Mouse (Mus musculus): ENCODE results near the gene Ntrk3. TPM values are rescaled to one million over a fixed set of nuclear protein-coding genes. Genes with fewer than 3 reads are reported as not detected.
A peak's percentile ranks its signal among the peaks of the same experiment; 100 is the strongest.

Ntrk3 gene
- polyA plus RNA-seq, 1 experiment from 2014 or later, result 1.3 TPM

DNA sequence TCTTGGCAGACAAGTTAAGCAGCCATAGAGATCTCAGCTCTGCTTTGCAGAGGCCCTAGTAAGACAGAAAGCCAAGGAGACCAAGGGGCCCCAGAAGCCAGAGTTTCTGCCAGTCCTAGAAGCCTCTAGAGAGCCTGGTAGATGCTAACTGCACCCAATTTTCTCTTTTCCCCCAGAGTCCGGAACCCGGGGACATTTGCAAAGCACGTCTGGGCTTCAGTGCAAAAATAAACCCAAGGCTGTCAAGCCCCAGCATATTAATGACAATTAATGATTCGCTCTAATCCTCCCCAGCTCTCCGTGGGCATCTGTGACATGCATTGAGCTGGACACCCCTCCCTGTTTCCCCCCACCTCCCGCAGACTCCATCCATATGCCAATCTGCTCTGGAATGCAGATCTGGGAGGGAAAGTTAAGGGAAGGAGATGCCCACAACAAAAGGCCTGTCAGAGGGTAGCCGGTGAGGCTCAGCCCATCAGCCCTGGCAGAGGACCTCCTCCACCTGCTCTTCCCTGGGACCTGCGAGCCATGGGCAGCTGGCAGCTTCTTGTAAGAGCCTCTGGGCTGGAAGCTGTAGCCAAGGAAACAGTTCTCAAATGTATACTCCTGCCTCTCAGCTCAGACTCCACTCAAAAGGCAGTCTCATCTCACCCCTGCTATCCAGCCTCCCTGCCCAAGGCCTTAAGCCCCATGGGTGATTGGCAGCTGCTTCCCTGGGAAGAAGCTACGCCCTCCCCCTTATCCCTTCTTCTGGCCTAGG lies 117.8 kb downstream of the Ntrk3 start:
- WGBS, result 51% methylated on average over 9 of the region's 9 CpGs
- no peak overlapping the region for H3K4me2 ChIP-seq (ENCODE audit: low read length)
- ATAC-seq (replicated peaks; ENCODE audit: low FRiP score, low read depth), result no peak

GRCm38 (mm10) chr7:78605538-78606130 lies 132.2 kb downstream of the Ntrk3 start:
- DNase-seq (ENCODE audit: low spot score) (peak; percentile 44), ATAC-seq (replicated peaks; ENCODE audit: low FRiP score, low read depth) (peak; percentile 49; the same call in 1 of the 2 replicates)
- H3K9me3 ChIP-seq (replicated peaks; ENCODE audit: low read length), result no peaks in the 10 kb centered on the region
- H3K27ac ChIP-seq, result no peak overlapping the region
- no peak overlapping the region for H3K4me2 ChIP-seq (ENCODE audit: low read length)
- TF ChIP-seq CTCF (IDR thresholded peaks at IDR 0.05; ENCODE audit: low read depth), result no peak
- no peaks in the 10 kb centered on the region for H3K27me3 ChIP-seq (ENCODE audit: insufficient read depth, low read length)
- no peaks in the 10 kb centered on the region for H3K4me1 ChIP-seq (replicated peaks; ENCODE audit: insufficient read depth, low read length)
- 11% methylated on average over 5 of the region's 5 CpGs for WGBS
- no peak overlapping the region for H3K4me3 ChIP-seq (replicated peaks; ENCODE audit: low read depth, low read length)
- no peaks in the 10 kb centered on the region for H3K36me3 ChIP-seq (ENCODE audit: insufficient read depth, low read length)
- no peak overlapping the region for H3K9ac ChIP-seq (ENCODE audit: low read depth, low read length)

More for the DNA sequence above, 117.8 kb downstream of the Ntrk3 start:
- DNase-seq (ENCODE audit: low spot score), result no peak
- TF ChIP-seq CTCF (IDR thresholded peaks at IDR 0.05; ENCODE audit: low read depth), result no peak
- no peaks in the 10 kb centered on the region for H3K27me3 ChIP-seq (ENCODE audit: insufficient read depth, low read length)
- H3K27ac ChIP-seq, result no peak overlapping the region
- H3K9ac ChIP-seq (ENCODE audit: low read depth, low read length), result no peak overlapping the region
- no peaks in the 10 kb centered on the region for H3K36me3 ChIP-seq (ENCODE audit: insufficient read depth, low read length)
- no peaks in the 10 kb centered on the region for H3K9me3 ChIP-seq (replicated peaks; ENCODE audit: low read length)
- no peaks in the 10 kb centered on the region for H3K4me1 ChIP-seq (replicated peaks; ENCODE audit: insufficient read depth, low read length)
- H3K4me3 ChIP-seq (replicated peaks; ENCODE audit: low read depth, low read length), result no peak overlapping the region

- no peak for ATAC-seq (replicated peaks; ENCODE audit: low FRiP score, low read depth)
- 9% methylated on average over 7 of the region's 7 CpGs for WGBS
These were observed 133.9 kb downstream of the Ntrk3 start for GRCm38 (mm10) chr7:78603922-78604321.

DNA sequence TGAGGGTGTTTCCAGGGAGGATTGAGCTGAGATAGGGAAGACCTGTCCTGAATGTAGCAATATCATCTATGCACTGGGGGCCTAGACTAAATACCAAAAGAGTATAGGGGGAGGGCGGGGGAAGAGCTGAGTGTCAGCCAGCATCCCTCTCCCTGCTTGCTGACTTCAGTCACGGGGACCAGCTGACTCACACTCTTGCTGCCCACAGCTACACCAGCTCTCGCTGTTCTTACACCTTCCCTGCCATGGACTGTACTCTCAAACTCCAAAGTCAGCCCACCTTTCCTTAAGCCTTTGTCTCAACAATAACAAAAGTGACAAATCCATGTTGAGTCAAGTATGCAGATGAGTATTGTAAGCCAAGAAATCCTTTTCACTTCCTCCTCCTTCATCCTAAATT lies 136.0 kb downstream of the Ntrk3 start:
- Histone ChIP-seq H3K4me2 (ENCODE audit: low read length) (no peak overlapping the region), H3K27ac (no peak overlapping the region), H3K4me3 (replicated peaks; ENCODE audit: low read depth, low read length) (no peak overlapping the region), H3K4me1 (replicated peaks; ENCODE audit: insufficient read depth, low read length) (no peaks in the 10 kb centered on the region), H3K27me3 (ENCODE audit: insufficient read depth, low read length) (no peaks in the 10 kb centered on the region), H3K9me3 (replicated peaks; ENCODE audit: low read length) (no peaks in the 10 kb centered on the region), H3K36me3 (ENCODE audit: insufficient read depth, low read length) (no peaks in the 10 kb centered on the region), H3K9ac (ENCODE audit: low read depth, low read length) (no peak overlapping the region)
- TF ChIP-seq CTCF (IDR thresholded peaks at IDR 0.05; ENCODE audit: low read depth), result no peak
- ATAC-seq (replicated peaks; ENCODE audit: low FRiP score, low read depth), result no peak
- DNase-seq (ENCODE audit: low spot score), result no peak
- 80% methylated on average over 3 of the region's 3 CpGs for WGBS

More at GRCm38 (mm10) chr7:78603922-78604321, 133.9 kb downstream of the Ntrk3 start:
- Histone ChIP-seq H3K9ac (ENCODE audit: low read depth, low read length) (no peak overlapping the region), H3K27ac (no peak overlapping the region), H3K36me3 (ENCODE audit: insufficient read depth, low read length) (no peaks in the 10 kb centered on the region), H3K4me1 (replicated peaks; ENCODE audit: insufficient read depth, low read length) (no peaks in the 10 kb centered on the region), H3K4me3 (replicated peaks; ENCODE audit: low read depth, low read length) (no peak overlapping the region), H3K27me3 (ENCODE audit: insufficient read depth, low read length) (no peaks in the 10 kb centered on the region), H3K9me3 (replicated peaks; ENCODE audit: low read length) (no peaks in the 10 kb centered on the region), H3K4me2 (ENCODE audit: low read length) (no peak overlapping the region)
- no peak for TF ChIP-seq CTCF (IDR thresholded peaks at IDR 0.05; ENCODE audit: low read depth)
- DNase-seq (ENCODE audit: low spot score), result no peak

DNA sequence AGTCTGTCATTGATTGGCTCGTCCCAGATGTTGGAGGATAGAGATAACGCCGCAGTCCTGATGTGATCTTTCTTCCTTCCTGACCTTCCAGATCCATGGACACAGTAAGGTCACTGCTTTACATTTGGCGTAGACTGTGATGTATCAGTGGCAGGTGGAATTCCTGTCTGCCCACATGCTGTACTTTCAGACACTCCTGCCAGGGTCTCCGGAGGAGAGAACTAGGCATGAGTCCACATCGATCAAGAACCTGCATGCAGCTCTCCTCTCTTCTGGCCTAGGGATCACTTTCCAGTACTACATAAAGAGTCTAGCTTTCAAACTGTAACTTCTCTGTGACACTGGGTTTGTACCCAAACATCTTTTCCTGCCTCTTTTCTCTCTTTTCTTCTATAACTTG lies 136.9 kb downstream of the Ntrk3 start:
- Histone ChIP-seq H3K27ac (no peak overlapping the region), H3K36me3 (ENCODE audit: insufficient read depth, low read length) (no peaks in the 10 kb centered on the region), H3K27me3 (ENCODE audit: insufficient read depth, low read length) (no peaks in the 10 kb centered on the region), H3K4me2 (ENCODE audit: low read length) (no peak overlapping the region), H3K9me3 (replicated peaks; ENCODE audit: low read length) (no peaks in the 10 kb centered on the region), H3K9ac (ENCODE audit: low read depth, low read length) (no peak overlapping the region), H3K4me1 (replicated peaks; ENCODE audit: insufficient read depth, low read length) (no peaks in the 10 kb centered on the region), H3K4me3 (replicated peaks; ENCODE audit: low read depth, low read length) (no peak overlapping the region)
- DNase-seq (ENCODE audit: low spot score) (no peak), ATAC-seq (replicated peaks; ENCODE audit: low FRiP score, low read depth) (no peak)
- no peak for TF ChIP-seq CTCF (IDR thresholded peaks at IDR 0.05; ENCODE audit: low read depth)
- WGBS, result 92% methylated on average over 6 of the region's 6 CpGs

DNA sequence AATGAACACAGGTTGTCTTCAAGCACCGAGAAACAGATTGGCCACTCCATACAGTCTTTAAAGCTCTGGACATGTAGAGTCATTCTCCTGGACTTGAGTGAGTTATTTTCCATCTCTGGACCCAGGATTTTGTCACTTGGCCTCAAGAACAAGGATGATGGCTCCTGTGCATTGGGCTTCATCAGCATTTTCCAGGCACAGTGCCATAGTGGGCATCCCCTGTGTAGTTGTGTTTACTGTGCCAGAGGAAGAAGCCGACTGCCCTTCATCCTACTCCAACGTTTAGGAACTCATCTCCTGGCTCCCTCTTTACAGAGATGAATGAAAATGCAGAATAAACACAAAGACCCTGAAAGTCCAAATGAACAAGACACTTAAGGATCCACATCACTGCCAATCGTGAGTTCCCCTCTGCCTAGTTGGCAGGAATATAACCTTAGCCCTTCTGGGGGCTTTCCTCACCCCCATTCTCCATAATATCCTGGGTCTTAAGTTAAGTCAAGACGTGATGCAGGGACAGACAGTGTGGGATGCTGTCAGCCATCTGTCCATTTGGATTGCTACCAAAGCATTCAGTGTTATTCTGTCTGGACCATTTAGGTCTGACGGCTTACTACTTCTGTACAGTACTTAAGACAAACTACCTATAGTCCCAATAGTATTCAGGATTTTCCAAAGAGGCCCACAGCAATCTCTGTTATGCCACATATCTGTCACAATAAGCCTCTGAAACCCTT lies 137.7 kb downstream of the Ntrk3 start:
- DNase-seq (ENCODE audit: low spot score), result no peak
- Histone ChIP-seq H3K4me1 (replicated peaks; ENCODE audit: insufficient read depth, low read length) (no peaks in the 10 kb centered on the region), H3K9ac (ENCODE audit: low read depth, low read length) (no peak overlapping the region), H3K27me3 (ENCODE audit: insufficient read depth, low read length) (no peaks in the 10 kb centered on the region), H3K4me2 (ENCODE audit: low read length) (no peak overlapping the region), H3K4me3 (replicated peaks; ENCODE audit: low read depth, low read length) (no peak overlapping the region), H3K9me3 (replicated peaks; ENCODE audit: low read length) (no peaks in the 10 kb centered on the region), H3K27ac (no peak overlapping the region), H3K36me3 (ENCODE audit: insufficient read depth, low read length) (no peaks in the 10 kb centered on the region)
- no peak for ATAC-seq (replicated peaks; ENCODE audit: low FRiP score, low read depth)
- WGBS, result 77% methylated on average over 6 of the region's 6 CpGs
- no peak for TF ChIP-seq CTCF (IDR thresholded peaks at IDR 0.05; ENCODE audit: low read depth)

Measured in kidney, postnatal 0 days (tissue).